Mouse (Mus musculus) adrenal gland, postnatal 14 days (tissue): ENCODE data around the gene Nudt13. TPM values are rescaled to one million over a fixed set of nuclear protein-coding genes. Genes with fewer than 3 reads are reported as not detected.

Source experiments
- DNase-seq: peaks from one replicate; pipeline ENCODE4 v3.0.0; 2021; ENCODE audit warnings: mixed read lengths
- total RNA-seq: library from RNA; stranded (reverse); gene quantifications from 2 replicates; pipeline ENCODE4 v1.2.3, GENCODE M21; 2021

Gene Nudt13
- total RNA-seq, 1 experiment from 2014 or later = 49.0 TPM

DNA sequence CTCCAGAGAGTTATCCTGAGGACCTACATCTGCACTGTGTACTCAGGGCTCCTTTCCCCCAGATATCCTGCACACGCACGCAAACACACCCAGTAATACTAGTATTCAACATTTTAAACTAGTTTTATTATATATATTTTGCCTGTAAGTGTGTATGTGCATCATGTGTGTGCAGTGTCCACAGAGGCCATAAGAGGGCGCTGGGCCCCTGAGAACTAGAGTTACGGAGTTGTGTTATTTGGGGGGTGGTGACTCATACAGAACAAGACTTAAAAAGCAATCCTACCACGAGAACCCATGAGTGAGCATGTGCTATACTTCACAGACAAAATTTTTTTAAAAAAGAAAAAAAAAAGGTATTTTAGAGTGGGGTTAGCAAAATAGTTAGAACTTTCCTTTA is 44.9 kb downstream of the Nudt13 start:
- DNase-seq = no peak

- DNase-seq = peak; percentile 48
These were observed 45.7 kb downstream of the Nudt13 start for GRCm38 (mm10) chr14:20340149-20340548.

- no peak for DNase-seq
These were observed 46.4 kb downstream of the Nudt13 start for GRCm38 (mm10) chr14:20340866-20341265.

DNA sequence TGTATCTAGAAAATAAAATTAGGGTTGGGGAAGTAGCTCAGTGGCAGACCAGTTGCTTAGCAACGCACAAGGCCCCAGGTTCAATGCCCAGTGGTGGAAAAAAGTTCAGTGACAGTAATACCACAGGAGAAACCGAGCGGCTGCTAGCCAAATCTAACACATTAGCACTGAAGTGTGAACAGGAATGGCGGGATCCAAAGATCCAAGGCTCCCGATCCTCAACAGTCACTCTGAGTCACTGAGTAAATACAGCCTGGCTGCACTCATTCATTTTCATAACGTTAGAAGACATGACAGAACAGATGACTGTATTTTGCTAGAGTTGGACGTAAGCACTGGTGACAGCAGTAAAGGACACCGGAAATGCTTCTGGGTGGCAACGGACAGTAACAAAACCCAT is 51.4 kb downstream of the Nudt13 start:
- DNase-seq = peak; percentile 21

DNA sequence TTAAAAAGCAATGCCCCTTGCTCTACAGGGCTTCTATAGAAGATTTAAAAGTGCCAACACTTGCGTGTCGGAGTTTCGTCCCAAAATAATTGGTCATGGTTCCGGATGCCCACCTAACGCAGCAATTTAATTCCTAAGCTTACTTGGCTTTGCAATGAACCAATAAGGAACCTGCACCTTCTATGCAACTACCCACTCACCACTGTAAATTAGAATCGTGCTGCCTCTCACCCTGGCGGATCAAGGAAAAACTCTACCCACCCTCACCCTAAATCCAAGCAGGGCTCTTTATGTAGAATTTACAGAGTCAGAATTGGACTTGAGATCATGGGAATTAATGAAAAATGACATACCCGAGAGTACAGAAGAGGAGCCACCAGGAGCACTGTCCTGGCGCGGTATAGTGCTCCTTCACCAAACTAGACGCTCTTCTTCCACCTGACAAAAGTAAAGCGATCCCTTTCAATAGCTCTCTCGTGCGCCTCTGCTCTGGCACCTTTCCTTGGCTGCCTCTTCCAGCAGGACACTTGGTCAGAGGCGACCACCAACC is 53.0 kb downstream of the Nudt13 start:
- DNase-seq = no peak

DNA sequence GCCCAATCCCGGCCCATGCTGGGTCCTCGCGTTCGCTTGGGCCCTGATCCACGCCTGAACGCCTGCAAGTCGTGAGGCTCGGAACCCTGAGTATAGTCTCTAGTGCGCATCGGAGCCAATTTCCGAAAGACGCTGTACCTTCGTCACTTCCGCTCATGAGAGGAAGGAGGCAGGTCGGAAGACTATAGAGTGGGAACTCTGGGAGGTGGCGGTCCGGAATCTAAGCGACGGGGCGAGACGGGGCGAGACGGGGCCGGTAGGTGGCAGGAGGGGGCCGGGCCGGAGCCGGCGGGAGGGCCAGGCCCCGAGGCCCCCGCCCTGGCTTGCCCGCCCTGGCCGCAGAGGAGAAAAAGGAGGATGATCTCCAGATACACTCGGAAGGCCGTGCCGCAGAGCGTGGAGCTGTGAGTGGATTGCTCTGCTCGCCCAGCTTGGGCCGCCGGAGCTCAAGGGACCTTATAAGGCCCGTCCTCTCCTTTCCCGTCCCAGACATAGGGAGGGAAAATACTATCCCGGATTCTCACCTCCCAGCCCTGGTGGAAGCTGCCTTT is 53.6 kb downstream of the Nudt13 start, which contains the start of the genes Ecd and Fam149b:
TSS of gene Ecd (minus strand) at position 131 of the 551 bp plus-strand sequence.
TSS of gene Fam149b (plus strand) at position 172 of the 551 bp plus-strand sequence.
- peak; percentile 95 for DNase-seq

GRCm38 (mm10) chr14:20363230-20363629 is 68.7 kb downstream of the Nudt13 start:
- no peak for DNase-seq

Other genes starting within 250 kb of the Nudt13 start
- 6.2 and 7.1 TPM in 2 replicates for gene Saysd1, start 156.2 kb upstream of the Nudt13 start, total RNA-seq
- gene Kcnk5, start 112.9 kb upstream of the Nudt13 start, total RNA-seq = 8.8 and 14.2 TPM in 2 replicates
- not detected in 2 replicates for gene Kcnk16, start 25.5 kb upstream of the Nudt13 start, total RNA-seq
- gene Ecd, start 53.4 kb downstream of the Nudt13 start, total RNA-seq = 39.2 and 46.9 TPM in 2 replicates
- 35.6 and 40.0 TPM in 2 replicates for gene Fam149b, start 53.5 kb downstream of the Nudt13 start, total RNA-seq
- 38.1 and 40.4 TPM in 2 replicates for gene Dnajc9, start 94.2 kb downstream of the Nudt13 start, total RNA-seq
- 83.3 and 86.4 TPM in 2 replicates for gene Mrps16, start 98.9 kb downstream of the Nudt13 start, total RNA-seq
- gene Cfap70, start 157.5 kb downstream of the Nudt13 start, total RNA-seq = 1.1 and 2.0 TPM in 2 replicates
- 67.7 and 72.5 TPM in 2 replicates for gene Anxa7, start 185.4 kb downstream of the Nudt13 start, total RNA-seq
- 0.74 and 1.1 TPM in 2 replicates for gene Mss51, start 202.2 kb downstream of the Nudt13 start, total RNA-seq